Mouse (Mus musculus) heart, adult 18-20 months (tissue): ENCODE measurements around the gene Arhgap24. TPM values are rescaled to one million over a fixed set of nuclear protein-coding genes. Genes with fewer than 3 reads are reported as not detected.

Experiments
- DNase-seq, 2 experiments: peaks; one replicate each; pipeline ENCODE4 v3.0.0; 2021 to 2022; ENCODE audit warnings: mixed read lengths in 1 of 2
- long read RNA-seq, 2 experiments: library from polyadenylated mRNA; stranded (forward); transcript quantifications; one replicate each; pipeline ENCODE4 v2.0.0; 2021
- total RNA-seq, 2 experiments: library from RNA; stranded (reverse); gene quantifications; 2 replicates each; pipeline ENCODE4 v1.2.3; 2021

The Arhgap24 gene
- total RNA-seq = 10 to 100 TPM; 19.4 to 19.8 TPM
- long read RNA-seq, experiment 1, transcript Arhgap24-205 (8 exons, 2,853 nt) = minor isoform, 6 of 20 reads
- long read RNA-seq, experiment 1, transcript Arhgap24-204 (8 exons, 2,783 nt) = major isoform, 11 of 20 reads
- long read RNA-seq, experiment 1, partial matches to known transcripts = 1 of 20 reads
- long read RNA-seq, experiment 1, other reads (novel, unspliced or antisense) = 2 of 20 reads
- long read RNA-seq, experiment 2, transcript Arhgap24-204 (8 exons, 2,783 nt) = major isoform, 8 of 15 reads
- long read RNA-seq, experiment 2, partial matches to known transcripts = 2 of 15 reads
- long read RNA-seq, experiment 2, other reads (novel, unspliced or antisense) = 2 of 15 reads

DNA sequence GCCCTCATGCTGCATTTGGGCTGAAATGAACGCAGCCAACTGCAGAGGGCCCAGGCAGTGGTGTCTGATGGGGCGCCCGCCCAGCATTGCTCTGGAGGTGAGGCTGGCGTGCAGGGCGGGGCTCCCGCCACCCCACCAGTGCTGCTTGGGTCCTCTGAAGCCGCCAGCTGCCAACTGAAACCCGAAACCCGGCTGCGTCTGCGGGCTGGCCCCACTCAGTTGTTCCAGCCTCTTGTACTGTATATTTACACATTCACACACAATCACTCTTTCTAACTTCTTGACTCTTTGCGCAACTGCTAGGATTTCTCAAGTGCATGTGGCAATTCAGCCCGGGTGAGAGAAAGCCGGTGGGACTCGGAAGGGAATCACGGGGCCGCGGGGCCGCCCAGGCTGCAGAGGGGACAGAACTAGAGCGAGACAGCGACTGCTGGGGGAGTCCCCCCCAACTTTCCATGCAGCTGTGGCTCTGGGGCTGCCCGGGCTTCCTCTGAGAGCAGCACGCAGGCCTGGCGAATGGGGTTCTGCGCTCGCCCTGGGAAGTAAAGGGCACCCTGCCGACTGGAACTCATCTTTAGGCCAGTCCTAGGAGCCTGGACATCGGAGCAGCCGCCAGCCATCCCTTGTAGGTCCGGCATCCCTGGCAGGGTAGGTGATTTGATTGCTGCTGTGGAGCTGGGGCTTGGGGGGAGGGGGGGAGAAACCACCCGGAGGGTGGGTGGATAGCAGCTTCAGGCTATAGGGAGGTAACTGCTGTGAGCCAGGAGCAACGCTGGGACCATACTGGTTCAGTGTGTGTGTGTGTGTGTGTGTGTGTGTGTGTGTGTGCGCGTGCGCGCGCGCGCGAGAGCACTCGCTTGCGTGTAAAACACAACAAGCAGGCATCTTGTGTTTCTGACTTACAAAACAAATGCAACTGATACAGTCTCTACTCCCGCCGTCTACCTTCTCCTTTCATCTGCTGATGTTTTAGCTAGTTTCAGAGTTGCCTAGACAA lies at the start of gene Arhgap24:
Gene Arhgap24, plus strand, starts transcription at position 177 of the 997 bp plus-strand sequence.
- peak; percentile 76 to 78 for DNase-seq

DNA sequence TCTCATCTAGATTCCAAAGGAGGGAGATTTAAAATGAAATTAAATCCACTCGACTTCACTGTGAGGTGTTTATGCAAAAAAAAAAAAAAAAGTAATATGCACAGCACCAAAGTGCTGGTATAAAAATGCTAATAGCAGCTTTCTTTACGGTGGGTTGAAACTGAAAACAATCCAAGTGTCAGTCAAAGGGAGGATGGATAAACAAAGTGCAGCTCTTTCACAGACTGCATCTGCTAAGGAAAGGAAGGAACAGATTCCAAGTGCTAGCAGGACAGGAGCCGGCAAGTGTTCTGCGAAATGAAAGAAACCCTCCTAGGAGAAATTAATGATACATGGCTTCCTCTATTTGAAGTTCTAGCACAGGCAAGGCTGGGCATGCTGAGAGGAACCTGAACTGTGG lies 47.0 kb upstream of the Arhgap24 start:
- DNase-seq = no peak

DNA sequence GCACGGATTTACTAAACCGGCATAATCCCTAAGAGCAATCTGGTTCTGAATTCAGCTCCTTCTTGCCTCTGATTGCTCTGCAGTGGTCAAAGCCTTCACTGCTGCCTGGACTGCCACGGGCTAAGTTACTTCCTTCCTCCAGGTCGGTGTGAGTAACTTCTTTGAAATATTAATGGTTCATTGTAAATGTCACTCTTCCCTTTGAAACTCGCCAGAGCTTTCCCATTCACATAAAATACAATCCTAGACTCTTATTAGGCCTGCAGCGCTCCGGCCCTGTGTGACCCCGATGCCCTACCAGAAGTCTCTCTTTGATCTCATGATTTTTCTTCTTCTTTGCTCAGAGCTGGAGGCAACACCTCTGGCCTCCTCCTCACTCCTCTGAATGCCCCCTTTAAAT lies 44.6 kb upstream of the Arhgap24 start:
- DNase-seq = no peak

DNA sequence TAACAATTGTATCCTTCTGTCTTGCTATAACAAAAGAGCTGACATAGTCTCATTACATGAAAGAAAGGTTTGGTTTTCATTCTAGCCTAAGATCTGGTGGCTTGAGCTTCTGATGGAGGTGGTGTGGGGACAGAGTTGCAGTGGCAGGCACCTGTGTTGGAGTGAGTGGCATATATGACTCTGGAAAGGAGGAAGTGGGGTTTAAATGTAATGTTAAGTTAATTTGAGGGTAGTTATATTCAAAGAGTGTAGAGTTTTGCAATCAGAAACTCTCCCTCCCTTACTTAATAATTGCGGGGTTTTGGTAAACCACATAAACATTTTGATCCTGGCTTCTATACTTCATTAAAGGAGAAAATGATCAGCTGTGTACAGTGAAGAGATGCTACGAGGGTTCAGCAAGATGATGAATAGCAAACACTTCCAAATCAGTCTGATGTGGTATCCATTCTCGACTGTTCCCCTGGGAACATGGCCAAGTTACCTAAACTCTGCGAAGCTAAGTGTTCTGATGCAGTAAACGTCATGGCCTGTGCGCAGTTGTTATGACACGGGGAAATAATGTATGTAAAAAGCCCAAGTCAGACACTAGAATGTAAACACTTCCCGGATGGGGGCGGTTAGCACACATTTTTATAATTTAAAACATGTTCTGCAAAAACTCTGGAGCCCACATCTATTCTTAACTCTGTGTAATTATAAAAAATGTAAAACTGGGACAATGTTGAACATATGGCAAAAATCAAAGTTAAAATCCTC lies 41.9 kb upstream of the Arhgap24 start:
- DNase-seq = no peak

DNA sequence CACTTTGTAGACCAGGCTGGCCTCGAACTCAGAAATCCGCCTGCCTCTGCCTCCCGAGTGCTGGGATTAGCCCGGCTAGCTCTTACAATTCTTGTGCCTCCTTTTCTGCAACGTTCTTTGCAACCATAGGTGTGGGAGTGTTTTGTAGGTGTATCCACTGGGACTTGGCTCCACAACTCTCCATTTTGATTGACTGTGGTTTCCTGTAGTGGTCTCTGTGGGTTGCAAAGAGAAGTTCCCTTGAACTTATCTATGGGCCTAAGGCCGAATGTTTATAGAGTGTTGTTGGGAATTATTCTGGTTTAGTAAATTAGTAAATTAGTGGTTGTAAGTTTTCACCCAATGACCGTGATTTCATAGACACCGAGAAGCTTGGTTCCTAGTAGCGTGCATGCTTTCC lies 33.8 kb upstream of the Arhgap24 start:
- DNase-seq = no peak

DNA sequence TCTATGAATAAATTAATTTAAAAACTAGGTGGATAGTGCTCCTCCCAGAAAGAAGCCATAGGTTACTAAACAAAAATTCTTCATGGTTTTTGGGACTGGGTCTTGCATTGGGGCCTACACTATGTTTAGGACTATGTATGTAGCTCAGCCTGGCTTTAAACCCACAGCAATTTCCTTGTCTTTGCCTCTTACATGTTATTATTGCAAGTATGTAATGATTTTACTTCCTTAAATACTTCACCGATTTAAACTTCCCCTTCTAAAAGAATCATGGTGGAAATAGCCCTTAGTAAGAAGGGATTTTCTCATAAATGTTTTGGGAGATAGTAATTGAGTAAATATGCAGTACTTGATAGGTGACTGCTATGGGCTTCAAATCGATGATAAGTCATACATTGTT lies 30.3 kb upstream of the Arhgap24 start:
- DNase-seq = no peak

DNA sequence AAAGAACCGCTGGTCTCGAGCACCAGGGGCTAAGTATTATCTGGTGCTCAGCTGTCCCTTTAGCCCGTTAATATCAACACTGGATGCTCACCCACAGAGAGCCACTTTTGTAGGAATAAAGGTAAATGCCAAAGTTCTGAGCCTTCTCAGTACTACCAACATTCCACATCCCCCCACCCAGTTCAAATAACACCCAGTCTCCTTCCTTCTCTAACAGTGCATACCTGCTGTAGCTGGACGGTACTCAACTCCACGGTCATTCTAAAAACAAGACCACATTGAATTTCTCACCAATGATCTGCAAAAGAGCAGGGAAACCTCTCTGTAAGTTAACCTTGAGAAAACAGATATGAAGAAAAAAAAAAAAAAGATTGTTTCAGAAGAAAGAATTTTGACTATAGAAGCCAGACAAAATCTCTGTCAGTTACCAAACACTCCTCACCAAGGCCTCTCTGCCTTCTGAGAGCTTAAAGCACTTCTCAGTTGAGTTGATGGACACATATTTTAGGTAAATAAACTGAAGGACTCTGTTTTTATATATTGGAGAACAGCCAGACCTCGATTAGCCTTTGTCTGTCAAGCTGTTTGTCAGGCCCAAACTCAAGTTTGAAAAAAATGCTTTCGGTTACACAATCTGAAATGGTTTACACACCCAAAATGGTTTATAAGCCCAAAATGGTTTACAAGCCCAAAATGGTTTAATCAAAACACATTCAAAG lies 29.0 kb upstream of the Arhgap24 start:
- no peak for DNase-seq

DNA sequence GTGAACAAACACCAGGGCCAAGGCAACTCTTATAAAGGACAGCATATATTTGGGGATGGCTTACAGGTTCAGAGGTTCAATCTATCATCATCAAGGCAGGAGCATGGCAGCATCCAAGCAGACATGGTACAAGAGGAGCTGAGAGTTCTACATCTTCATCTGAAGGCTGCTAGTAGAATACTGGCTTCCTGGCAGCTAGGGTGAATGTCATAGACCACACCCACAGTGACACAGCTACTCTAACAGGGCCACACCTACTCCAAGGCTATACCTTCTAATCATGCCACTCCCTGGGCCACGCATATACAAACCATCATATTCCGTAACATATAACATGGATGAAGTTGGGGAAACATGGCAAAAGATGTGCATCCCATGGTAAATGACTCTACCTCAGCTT lies 27.9 kb upstream of the Arhgap24 start:
- no peak for DNase-seq

DNA sequence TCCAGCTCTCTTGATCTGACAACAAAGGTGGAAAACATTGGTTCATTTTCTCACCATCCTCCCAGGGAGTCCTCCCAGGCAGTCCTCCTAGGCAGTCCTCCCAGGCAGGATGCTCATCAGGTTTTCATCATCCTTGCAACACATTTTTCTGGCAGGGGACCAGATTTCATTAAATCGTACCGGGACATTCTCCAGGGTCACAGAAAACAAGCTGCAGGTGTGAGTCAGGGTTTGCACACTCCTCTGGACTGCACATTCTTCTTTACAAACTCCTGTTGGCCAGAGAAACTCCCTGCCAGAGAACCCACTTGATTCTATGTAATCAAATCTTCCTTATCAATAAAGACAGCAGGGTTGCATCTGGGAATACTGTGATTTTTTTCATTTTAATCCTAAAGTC lies 25.9 kb upstream of the Arhgap24 start:
- DNase-seq = no peak

DNA sequence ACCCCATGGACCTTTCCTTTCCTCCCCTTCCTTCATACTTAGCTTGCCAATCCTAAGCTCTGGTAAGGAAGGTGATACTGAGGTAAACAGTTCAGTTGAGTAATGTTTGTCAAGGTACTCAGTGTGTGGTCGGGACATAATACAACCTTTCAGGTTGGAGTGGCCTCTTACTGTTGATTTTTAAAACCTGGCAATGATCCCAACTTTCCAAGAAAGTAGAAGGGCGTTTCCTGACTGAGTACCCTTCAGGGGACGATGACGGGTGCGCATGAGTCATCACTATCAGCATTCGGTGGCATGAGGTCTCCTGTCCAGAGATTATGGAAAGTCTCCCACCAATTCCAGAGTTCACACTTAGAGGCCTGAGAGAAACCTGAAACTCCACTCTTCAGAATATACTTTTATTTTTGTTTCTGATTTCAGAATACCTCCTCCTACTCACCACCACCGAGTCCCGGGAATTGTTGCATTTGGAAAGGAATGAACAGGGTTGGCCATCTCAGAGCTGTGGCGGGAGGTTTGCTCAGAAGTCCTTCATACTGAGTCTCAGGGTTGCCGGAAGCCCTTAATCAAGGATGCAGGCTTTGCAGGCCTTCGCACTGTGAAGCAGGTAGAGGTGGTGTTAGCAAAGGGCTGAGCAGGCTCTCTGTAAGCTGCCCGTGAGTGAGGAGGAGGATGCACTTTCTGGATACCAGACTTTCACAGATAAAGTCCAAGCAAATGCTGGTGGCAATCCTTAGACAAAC lies 20.6 kb upstream of the Arhgap24 start:
- DNase-seq = no peak

DNA sequence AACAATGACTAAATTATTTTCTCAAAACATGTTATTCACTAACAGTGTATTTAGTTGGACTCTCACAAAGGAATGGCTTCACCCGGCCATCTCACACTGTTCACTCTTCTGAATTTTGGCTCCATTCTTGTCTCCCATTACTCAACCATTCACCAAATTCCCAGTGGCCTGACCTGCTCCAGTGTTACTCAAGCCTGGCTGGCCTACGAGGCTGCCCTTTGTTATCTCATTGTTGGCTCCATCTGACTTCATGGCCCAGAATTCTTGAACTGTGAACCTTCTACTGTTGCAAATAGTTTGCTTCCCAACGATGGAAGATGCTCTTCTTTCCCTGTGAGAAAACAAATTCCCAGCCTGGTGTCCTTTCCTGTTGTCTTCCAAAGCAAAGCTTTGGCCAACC lies 18.2 kb upstream of the Arhgap24 start:
- peak; percentile 25 to 75 for DNase-seq

DNA sequence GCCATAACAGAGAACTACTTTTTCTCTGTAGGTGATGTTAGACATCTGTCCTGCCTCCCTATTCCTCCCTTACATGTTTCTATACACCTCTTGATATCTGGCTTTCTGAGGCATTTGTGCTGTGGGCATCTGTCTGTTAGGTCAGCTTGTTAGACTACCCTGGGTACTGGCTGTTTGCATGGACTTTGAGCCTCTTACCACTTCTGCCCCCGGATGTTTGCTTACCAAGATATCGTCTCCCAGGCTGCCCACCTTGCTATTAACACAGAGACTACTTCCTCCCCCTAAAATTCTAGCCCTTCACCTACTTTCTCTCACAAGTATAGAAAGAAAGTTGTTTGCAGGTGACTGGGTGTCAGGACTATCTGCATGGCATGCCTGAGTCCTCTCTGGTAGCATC lies 15.8 kb upstream of the Arhgap24 start:
- DNase-seq = no peak

DNA sequence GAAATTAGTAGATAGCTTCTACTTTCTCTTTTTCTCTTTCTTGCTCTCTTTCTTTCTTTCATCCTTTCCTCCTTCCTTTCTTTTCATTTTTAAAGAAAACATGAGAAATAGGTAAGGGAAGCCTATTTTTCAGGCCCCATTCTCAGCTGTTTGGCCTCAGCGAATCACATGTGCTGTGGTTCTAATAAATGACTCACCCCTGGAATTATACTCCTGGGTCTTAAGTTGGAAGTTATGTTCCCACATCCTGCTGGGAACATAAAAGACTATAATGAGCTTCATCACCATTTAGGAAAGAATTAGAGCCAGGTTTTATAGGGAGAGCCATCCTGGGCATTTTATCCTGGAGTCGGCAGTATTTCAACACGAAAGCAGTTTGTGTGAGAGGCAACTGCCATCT lies 12.9 kb upstream of the Arhgap24 start:
- DNase-seq = no peak

DNA sequence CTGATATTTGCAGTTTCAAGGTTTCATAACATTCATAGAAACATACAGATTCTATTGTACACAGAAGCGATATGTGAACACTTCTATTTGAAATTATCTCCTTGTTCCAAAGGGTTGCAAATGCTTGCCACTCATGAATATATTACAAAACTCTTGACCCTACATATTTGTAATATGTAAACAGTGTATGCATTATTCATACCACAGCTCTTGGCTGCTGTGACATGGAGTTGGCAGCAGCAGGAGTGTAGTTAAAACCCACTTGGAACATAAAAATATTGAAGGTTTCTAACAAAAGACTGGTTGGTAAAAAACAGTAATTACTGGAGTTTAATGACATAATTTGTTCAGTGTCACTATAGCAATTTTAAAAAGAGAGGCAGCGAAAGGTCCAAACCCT lies 10.9 kb upstream of the Arhgap24 start:
- no peak for DNase-seq

DNA sequence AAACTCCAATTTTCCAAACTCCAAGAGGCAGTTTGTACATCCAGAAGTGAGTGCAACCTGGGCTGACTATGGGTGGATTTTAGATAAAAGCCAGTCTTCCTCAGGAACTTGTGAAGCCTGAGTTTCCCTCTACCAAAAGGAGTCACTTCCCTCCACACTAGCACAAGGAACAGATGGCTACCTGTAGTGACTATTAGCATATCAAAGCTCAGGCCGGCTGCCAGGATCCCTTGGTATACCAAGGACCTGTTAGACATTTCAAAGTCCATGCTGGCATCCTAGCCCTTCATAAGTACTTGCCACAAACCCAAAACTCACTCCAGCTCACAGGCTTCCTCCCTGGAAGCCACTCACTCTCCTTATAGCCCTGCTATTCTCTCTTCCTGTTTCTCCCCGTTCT lies 3.1 kb upstream of the Arhgap24 start:
- DNase-seq = no peak

DNA sequence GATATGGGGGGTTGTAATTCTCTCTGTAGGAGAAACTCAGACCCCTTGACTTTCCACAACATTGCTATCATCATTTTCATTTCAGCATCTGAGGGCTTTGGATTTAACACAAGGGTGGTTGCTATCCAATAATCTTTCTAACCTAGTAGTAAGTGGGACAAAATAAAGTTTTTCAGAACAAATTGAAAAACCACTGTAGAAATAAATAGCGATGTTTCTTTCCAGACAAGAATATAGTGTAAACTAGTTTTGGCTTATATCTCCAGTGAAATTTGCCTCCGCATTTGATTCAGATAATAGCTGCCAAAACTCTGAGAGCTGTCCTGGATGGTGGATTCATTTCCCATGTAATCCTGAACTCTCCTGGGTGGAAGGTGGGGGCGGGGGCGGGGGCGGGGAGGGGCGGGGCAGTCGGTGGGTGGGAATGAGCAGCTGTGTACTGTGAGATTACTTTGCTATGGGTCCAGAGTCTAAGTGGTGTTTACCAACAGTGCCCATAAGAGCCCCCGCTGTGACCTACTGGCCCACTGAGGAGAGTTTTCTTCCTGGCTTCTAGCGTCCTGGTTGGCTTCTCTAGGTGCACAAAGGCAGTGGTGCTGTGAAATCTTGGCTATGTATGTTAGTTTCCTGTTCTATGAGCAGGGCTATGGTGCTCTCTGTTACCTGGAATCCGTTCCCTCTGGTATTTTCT lies 2.2 kb downstream of the Arhgap24 start:
- no peak for DNase-seq

DNA sequence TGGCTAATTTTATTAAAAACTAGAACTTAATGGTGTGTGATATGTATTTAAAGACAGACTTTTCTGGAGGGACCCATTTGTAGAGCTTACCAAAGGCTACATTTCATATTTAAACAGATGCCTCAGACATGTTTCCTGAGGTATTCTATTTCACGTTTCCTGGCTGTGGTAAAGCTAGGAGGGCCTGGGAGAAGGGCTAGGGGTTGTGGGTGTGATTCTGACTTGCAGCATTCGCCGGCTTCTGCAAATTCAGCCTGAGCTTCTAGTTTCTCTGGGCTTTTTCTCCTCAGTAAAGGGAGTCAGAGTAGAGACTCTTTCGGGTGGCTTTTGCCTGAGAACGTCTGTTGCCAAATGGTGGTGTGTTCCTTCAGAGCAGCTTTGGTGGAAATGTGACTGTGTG lies 10.4 kb downstream of the Arhgap24 start:
- DNase-seq = no peak

DNA sequence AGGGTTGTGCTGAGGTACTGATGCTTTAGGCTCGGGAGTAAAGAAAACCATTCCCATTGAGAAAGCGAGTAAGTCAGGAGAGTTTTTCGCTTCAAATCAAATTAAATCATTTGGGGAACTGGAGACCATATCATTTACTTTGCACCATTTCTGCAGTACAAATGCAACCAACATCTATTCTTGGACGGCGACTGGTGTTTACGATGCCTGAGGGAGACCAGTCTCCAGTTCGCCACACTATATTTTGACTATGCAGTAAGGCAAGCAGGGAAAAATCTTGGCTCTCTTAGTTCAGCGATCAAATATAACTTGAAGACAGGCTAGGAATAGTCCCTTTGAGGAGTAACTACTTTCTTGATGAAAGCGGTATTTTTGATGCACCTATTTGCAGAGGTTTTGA lies 11.0 kb downstream of the Arhgap24 start:
- DNase-seq = no peak

DNA sequence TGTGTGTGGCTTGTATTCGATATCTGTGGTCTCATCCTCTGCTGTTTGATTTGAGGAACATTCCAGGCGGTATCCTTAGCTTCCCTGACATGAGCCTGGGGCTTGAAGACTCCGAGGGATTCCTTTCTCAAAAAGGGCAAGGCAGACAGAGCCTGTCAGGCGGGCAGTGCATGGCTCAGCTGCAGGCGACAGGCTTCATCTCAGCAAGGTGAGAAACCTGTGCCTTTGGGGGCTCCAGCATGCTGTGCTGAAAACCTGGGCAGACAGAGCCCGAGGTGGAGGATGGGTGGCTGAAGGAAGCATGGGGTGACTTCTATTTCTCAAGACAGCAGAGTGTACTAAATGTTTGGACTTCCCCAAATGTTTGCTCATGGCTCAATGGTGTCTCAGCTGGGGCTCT lies 13.6 kb downstream of the Arhgap24 start:
- DNase-seq = no peak

DNA sequence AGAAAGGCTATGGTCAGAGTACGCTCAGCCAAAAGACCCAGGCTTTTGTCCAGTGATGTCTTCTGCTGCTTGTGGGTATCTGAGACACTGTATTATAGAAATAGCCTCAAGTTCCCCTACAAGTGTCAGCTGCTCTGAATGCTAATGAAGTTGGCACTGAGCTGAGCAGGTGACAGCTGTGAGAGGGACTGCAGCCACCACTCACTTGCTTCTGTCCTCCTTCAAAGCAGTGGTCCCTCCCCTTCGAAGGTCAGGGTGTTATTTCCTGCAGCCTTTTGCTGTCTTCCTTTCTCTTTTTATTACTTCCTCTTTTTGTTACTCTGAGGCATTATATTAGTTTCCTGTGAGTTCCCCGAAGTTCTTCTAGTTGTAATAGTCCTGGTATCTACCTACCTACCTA lies 16.0 kb downstream of the Arhgap24 start:
- DNase-seq = peak; percentile 8 to 55

DNA sequence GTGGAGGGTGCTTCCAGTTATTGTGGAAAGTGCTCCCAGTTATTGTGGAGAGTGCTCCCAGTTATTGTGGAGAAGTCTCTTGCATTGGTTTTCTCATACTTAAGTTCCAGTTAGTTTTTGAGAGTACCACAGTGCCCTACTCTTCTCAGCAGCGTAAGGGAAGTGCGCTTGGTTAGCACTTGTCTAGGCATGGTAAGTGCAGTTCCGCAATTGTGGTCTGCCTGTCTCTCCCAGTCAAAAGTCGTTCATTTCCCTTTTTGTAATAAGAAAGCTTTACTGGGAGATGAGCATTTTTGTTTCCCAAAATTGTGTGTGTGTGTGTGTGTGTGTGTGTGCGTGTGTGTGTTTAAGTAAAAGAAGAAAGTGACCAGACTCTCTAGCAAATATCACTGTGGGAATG lies 17.6 kb downstream of the Arhgap24 start:
- DNase-seq = peak; percentile 7 to 52
